Mouse (Mus musculus): Measurements from ENCODE around the gene Fbxo5. TPM values are rescaled to one million over a fixed set of nuclear protein-coding genes. Genes with fewer than 3 reads are reported as not detected.

The Fbxo5 gene
- polyA plus RNA-seq (2015; fragmentation: Nextera tagmentation; extraction: Ambion mirVana) = 78.7 and 92.7 TPM in 2 replicates

- Histone ChIP-seq H3K36me3 (ENCODE audit: control insufficient read depth, insufficient read depth) (peaks cover 24% of the 10 kb centered on the region), H3K27ac (ENCODE audit: low read length) (peak within 1 kb of the TSS; percentile 96), H3K4me1 (ENCODE audit: control insufficient read depth, low read depth, low read length) (peaks cover 36% of the 10 kb centered on the region), H3K9ac (ENCODE audit: low read depth, low read length) (peak within 1 kb of the TSS; percentile 92), H3K27me3 (ENCODE audit: control insufficient read depth, insufficient read depth, low read depth, low read length) (no peaks in the 10 kb centered on the region), H3K4me2 (ENCODE audit: low read depth, low read length) (peak within 1 kb of the TSS; percentile 78), H3K4me3 (ENCODE audit: low read depth, low read length) (peak within 1 kb of the TSS; percentile 97), H3K9me3 (replicated peaks; ENCODE audit: control insufficient read depth, low read length) (no peaks in the 10 kb centered on the region)
- WGBS (ENCODE audit: insufficient replicate concordance) = under 1% methylated on average over 42 of the region's 42 CpGs
- peak; percentile 88 for ATAC-seq (ENCODE audit: low read depth)
Observed at GRCm38 (mm10) chr10:5805243-5805730, at the start of gene Fbxo5. Gene Fbxo5, minus strand, starts transcription at chr10:5805600.

- Histone ChIP-seq H3K36me3 (ENCODE audit: control insufficient read depth, insufficient read depth) (no peaks in the 10 kb centered on the region), H3K27ac (ENCODE audit: low read length) (no peak overlapping the region), H3K9me3 (replicated peaks; ENCODE audit: control insufficient read depth, low read length) (no peaks in the 10 kb centered on the region), H3K4me1 (ENCODE audit: control insufficient read depth, low read depth, low read length) (no peaks in the 10 kb centered on the region), H3K9ac (ENCODE audit: low read depth, low read length) (no peak overlapping the region), H3K27me3 (ENCODE audit: control insufficient read depth, insufficient read depth, low read depth, low read length) (no peaks in the 10 kb centered on the region), H3K4me3 (ENCODE audit: low read depth, low read length) (no peak overlapping the region), H3K4me2 (ENCODE audit: low read depth, low read length) (no peak overlapping the region)
- no peak for ATAC-seq (ENCODE audit: low read depth)
- WGBS (ENCODE audit: insufficient replicate concordance) = 63% methylated on average over 8 of the region's 8 CpGs
Observed at GRCm38 (mm10) chr10:5853290-5853868, 48.0 kb upstream of the Fbxo5 start.

GRCm38 (mm10) chr10:5846939-5847338 lies 41.5 kb upstream of the Fbxo5 start:
- Histone ChIP-seq H3K4me1 (ENCODE audit: control insufficient read depth, low read depth, low read length) (no peaks in the 10 kb centered on the region), H3K4me3 (ENCODE audit: low read depth, low read length) (no peak overlapping the region), H3K9me3 (replicated peaks; ENCODE audit: control insufficient read depth, low read length) (no peaks in the 10 kb centered on the region), H3K9ac (ENCODE audit: low read depth, low read length) (no peak overlapping the region), H3K27me3 (ENCODE audit: control insufficient read depth, insufficient read depth, low read depth, low read length) (no peaks in the 10 kb centered on the region), H3K27ac (ENCODE audit: low read length) (no peak overlapping the region), H3K4me2 (ENCODE audit: low read depth, low read length) (no peak overlapping the region), H3K36me3 (ENCODE audit: control insufficient read depth, insufficient read depth) (no peaks in the 10 kb centered on the region)
- ATAC-seq (ENCODE audit: low read depth) = no peak
- 22% methylated on average over 2 of the region's 2 CpGs for WGBS (ENCODE audit: insufficient replicate concordance)

GRCm38 (mm10) chr10:5841369-5841768 lies 36.0 kb upstream of the Fbxo5 start:
- H3K9me3 ChIP-seq (replicated peaks; ENCODE audit: control insufficient read depth, low read length) = no peaks in the 10 kb centered on the region
- no peak overlapping the region for H3K4me2 ChIP-seq (ENCODE audit: low read depth, low read length)
- H3K9ac ChIP-seq (ENCODE audit: low read depth, low read length) = no peak overlapping the region
- H3K27me3 ChIP-seq (ENCODE audit: control insufficient read depth, insufficient read depth, low read depth, low read length) = no peaks in the 10 kb centered on the region
- no peaks in the 10 kb centered on the region for H3K36me3 ChIP-seq (ENCODE audit: control insufficient read depth, insufficient read depth)
- no peak overlapping the region for H3K27ac ChIP-seq (ENCODE audit: low read length)
- H3K4me3 ChIP-seq (ENCODE audit: low read depth, low read length) = no peak overlapping the region
- ATAC-seq (ENCODE audit: low read depth) = no peak
- H3K4me1 ChIP-seq (ENCODE audit: control insufficient read depth, low read depth, low read length) = no peaks in the 10 kb centered on the region
- WGBS (ENCODE audit: insufficient replicate concordance) = 47% methylated on average over 4 of the region's 4 CpGs

GRCm38 (mm10) chr10:5826336-5827025 lies 21.1 kb upstream of the Fbxo5 start:
- Histone ChIP-seq H3K9me3 (replicated peaks; ENCODE audit: control insufficient read depth, low read length) (no peaks in the 10 kb centered on the region), H3K4me3 (ENCODE audit: low read depth, low read length) (no peak overlapping the region), H3K4me2 (ENCODE audit: low read depth, low read length) (no peak overlapping the region), H3K27me3 (ENCODE audit: control insufficient read depth, insufficient read depth, low read depth, low read length) (no peaks in the 10 kb centered on the region), H3K36me3 (ENCODE audit: control insufficient read depth, insufficient read depth) (no peaks in the 10 kb centered on the region; the same call in 1 of the 2 replicates), H3K4me1 (ENCODE audit: control insufficient read depth, low read depth, low read length) (peaks cover 18% of the 10 kb centered on the region), H3K27ac (ENCODE audit: low read length) (no peak overlapping the region), H3K9ac (ENCODE audit: low read depth, low read length) (no peak overlapping the region)
- WGBS (ENCODE audit: insufficient replicate concordance) = 35% methylated on average over 6 of the region's 6 CpGs
- ATAC-seq (ENCODE audit: low read depth) = no peak

GRCm38 (mm10) chr10:5824779-5825178 lies 19.4 kb upstream of the Fbxo5 start:
- Histone ChIP-seq H3K4me1 (ENCODE audit: control insufficient read depth, low read depth, low read length) (peaks cover 22% of the 10 kb centered on the region), H3K9ac (ENCODE audit: low read depth, low read length) (peak overlapping the region; percentile 47), H3K4me2 (ENCODE audit: low read depth, low read length) (peak overlapping the region; percentile 78), H3K4me3 (ENCODE audit: low read depth, low read length) (peak overlapping the region; percentile 97), H3K27ac (ENCODE audit: low read length) (peak overlapping the region; percentile 94), H3K36me3 (ENCODE audit: control insufficient read depth, insufficient read depth) (peaks cover 4% of the 10 kb centered on the region), H3K27me3 (ENCODE audit: control insufficient read depth, insufficient read depth, low read depth, low read length) (no peaks in the 10 kb centered on the region), H3K9me3 (replicated peaks; ENCODE audit: control insufficient read depth, low read length) (no peaks in the 10 kb centered on the region)
- WGBS (ENCODE audit: insufficient replicate concordance) = 0% methylated on average over 3 of the region's 3 CpGs
- no peak for ATAC-seq (ENCODE audit: low read depth)

- Histone ChIP-seq H3K36me3 (ENCODE audit: control insufficient read depth, insufficient read depth) (peaks cover 12% of the 10 kb centered on the region), H3K4me1 (ENCODE audit: control insufficient read depth, low read depth, low read length) (peaks cover 22% of the 10 kb centered on the region), H3K9me3 (replicated peaks; ENCODE audit: control insufficient read depth, low read length) (no peaks in the 10 kb centered on the region), H3K4me2 (ENCODE audit: low read depth, low read length) (peak within 1 kb of the TSS; percentile 78), H3K27ac (ENCODE audit: low read length) (peak within 1 kb of the TSS; percentile 94), H3K4me3 (ENCODE audit: low read depth, low read length) (peak within 1 kb of the TSS; percentile 97), H3K27me3 (ENCODE audit: control insufficient read depth, insufficient read depth, low read depth, low read length) (no peaks in the 10 kb centered on the region), H3K9ac (ENCODE audit: low read depth, low read length) (peak within 1 kb of the TSS; percentile 97)
- peak; percentile 91 for ATAC-seq (ENCODE audit: low read depth)
- under 1% methylated on average over 47 of the region's 47 CpGs for WGBS (ENCODE audit: insufficient replicate concordance)
Observed at GRCm38 (mm10) chr10:5823740-5824491, 18.5 kb upstream of the Fbxo5 start, which contains the start of gene Mtrf1l. Gene Mtrf1l, minus strand, starts transcription at chr10:5823910.

- Histone ChIP-seq H3K9me3 (replicated peaks; ENCODE audit: control insufficient read depth, low read length) (no peaks in the 10 kb centered on the region), H3K36me3 (ENCODE audit: control insufficient read depth, insufficient read depth) (peaks cover 18% of the 10 kb centered on the region), H3K4me2 (ENCODE audit: low read depth, low read length) (peak overlapping the region; percentile 65), H3K9ac (ENCODE audit: low read depth, low read length) (peak overlapping the region; percentile 97), H3K27ac (ENCODE audit: low read length) (peak overlapping the region; percentile 91), H3K4me1 (ENCODE audit: control insufficient read depth, low read depth, low read length) (peaks cover 22% of the 10 kb centered on the region), H3K4me3 (ENCODE audit: low read depth, low read length) (peak overlapping the region; percentile 97), H3K27me3 (ENCODE audit: control insufficient read depth, insufficient read depth, low read depth, low read length) (no peaks in the 10 kb centered on the region)
- peak; percentile 1 for ATAC-seq (ENCODE audit: low read depth)
- WGBS (ENCODE audit: insufficient replicate concordance) = under 1% methylated on average over 37 of the region's 37 CpGs
Observed at GRCm38 (mm10) chr10:5823291-5823739, 17.9 kb upstream of the Fbxo5 start.

All from liver, embryonic 16.5 days (tissue).